Mouse (Mus musculus) layer of hippocampus, adult 8-10 months (tissue): Measurements from ENCODE around the gene Jun. TPM values are rescaled to one million over a fixed set of nuclear protein-coding genes. Genes with fewer than 3 reads are reported as not detected.

Source experiments
- DNase-seq, 2 experiments: peaks; one replicate each; pipeline ENCODE4 v3.0.0; 2022; ENCODE audit warnings: low spot score in 2 of 2
- total RNA-seq, 4 experiments: library from RNA; stranded (reverse); gene quantifications; 2 replicates each; pipeline ENCODE4 v1.2.4; 2022

Jun gene
- total RNA-seq, 4 experiments from 2014 or later, result 85.9 to 98.9 (median 93.5) TPM

- no peak for DNase-seq
These were observed 20.9 kb downstream of the Jun start for GRCm38 (mm10) chr4:95031158-95031557.

- no peak for DNase-seq
These were observed 26.0 kb downstream of the Jun start for GRCm38 (mm10) chr4:95025847-95026600.

GRCm38 (mm10) chr4:95023350-95023953 lies 28.6 kb downstream of the Jun start:
- peak in 1 of 2 experiments; percentile 11 for DNase-seq

GRCm38 (mm10) chr4:95021649-95022637 lies 30.1 kb downstream of the Jun start:
- DNase-seq, result no peak

- DNase-seq, result no peak
These were observed 31.8 kb downstream of the Jun start for GRCm38 (mm10) chr4:95020201-95020600.

GRCm38 (mm10) chr4:95018221-95018620 lies 33.8 kb downstream of the Jun start:
- DNase-seq, result no peak

GRCm38 (mm10) chr4:95012706-95013105 lies 39.3 kb downstream of the Jun start:
- no peak for DNase-seq

GRCm38 (mm10) chr4:95012256-95012655 lies 39.8 kb downstream of the Jun start:
- DNase-seq, result no peak

- peak; percentile 52 to 82 for DNase-seq
These were observed 43.6 kb downstream of the Jun start for GRCm38 (mm10) chr4:95008175-95009057.

GRCm38 (mm10) chr4:95007759-95008158 lies 44.3 kb downstream of the Jun start:
- DNase-seq, result no peak

- no peak for DNase-seq
These were observed 46.7 kb downstream of the Jun start for GRCm38 (mm10) chr4:95005251-95005830.

GRCm38 (mm10) chr4:95001043-95001775 lies 50.8 kb downstream of the Jun start:
- peak in 1 of 2 experiments; percentile 35 for DNase-seq

GRCm38 (mm10) chr4:95000147-95000546 lies 51.9 kb downstream of the Jun start:
- DNase-seq, result no peak

GRCm38 (mm10) chr4:94999249-94999648 lies 52.8 kb downstream of the Jun start:
- DNase-seq, result no peak

Other genes with a start within 250 kb of the Jun start
- 1 to 10 TPM in 2 of 4 experiments, under 1 TPM in 2; 0.59 to 1.8 (median 0.98) TPM for gene Eqtn, start 123.4 kb downstream of the Jun start, total RNA-seq
- 10 to 100 TPM; 32.2 to 34.4 (median 32.7) TPM for gene Mysm1, start 73.1 kb downstream of the Jun start, total RNA-seq